Mouse (Mus musculus) heart, adult 8-10 months (tissue): ENCODE data around the gene Pik3cb. TPM values are rescaled to one million over a fixed set of nuclear protein-coding genes. Genes with fewer than 3 reads are reported as not detected.

Experiments used
- DNase-seq: peaks from one replicate; pipeline ENCODE4 v3.0.0; 2022; ENCODE audit warnings: low spot score
- total RNA-seq, 4 experiments: library from RNA; stranded (reverse); gene quantifications; 2 replicates each; pipeline ENCODE4 v1.2.4; 2022

The Pik3cb gene
- total RNA-seq, 4 experiments from 2014 or later = 11.9 to 12.9 (median 12.3) TPM

DNA sequence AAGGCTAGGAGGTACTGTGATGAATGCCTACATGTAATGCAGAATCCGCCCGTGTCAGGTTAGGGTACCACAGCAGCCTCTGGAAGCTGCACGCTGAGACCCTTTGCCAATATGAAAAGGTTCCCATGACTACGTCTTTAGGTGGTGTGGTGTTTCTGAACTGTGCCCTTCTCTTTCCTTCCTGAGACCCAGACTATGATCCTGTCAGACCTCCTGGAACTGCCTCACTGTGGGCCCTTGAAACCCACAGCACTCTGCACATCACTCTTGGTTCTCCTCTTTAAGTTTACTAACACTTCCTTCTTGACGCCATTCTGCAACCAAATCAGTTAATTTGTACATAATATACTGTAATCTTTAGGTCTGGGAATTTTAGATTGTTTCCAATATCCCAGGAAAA lies 58.7 kb downstream of the Pik3cb start:
- DNase-seq = no peak

DNA sequence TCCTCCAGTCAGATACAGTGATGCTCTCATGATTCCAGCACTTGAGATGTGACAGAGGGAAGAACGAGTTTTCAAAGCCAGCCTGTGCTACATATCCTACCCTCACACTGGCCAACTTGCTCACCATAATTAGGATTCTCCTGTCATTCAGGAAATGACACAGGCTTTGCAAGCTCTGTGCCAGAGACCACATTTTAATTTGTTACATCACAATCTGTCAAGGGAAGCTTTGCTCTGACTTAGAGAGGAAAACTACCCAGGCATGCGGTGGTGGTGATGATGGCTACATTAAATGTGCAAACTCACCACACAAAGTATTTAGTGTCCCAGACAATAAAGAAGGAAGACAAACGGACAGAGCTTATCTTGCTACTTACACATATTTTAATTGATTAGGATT lies 59.1 kb downstream of the Pik3cb start:
- DNase-seq = no peak

DNA sequence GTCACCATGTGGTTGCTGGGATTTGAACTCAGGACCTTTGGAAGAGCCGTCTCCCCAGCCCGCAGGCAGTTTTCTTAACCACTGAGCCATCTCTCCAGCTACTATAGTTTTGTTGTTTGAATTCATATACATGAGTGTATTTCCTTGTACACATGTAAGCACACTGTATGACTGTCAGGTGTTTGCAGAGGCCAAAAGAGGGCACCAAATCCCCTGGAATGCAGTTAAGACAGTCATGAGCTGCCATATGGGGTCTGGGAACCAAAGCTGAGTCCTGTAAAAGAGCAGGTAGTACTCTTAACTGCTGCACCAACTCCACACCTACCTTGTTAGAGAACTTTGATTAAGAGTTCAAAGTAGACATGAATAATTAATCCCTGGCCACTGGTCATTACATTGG lies 59.8 kb downstream of the Pik3cb start:
- DNase-seq = no peak

DNA sequence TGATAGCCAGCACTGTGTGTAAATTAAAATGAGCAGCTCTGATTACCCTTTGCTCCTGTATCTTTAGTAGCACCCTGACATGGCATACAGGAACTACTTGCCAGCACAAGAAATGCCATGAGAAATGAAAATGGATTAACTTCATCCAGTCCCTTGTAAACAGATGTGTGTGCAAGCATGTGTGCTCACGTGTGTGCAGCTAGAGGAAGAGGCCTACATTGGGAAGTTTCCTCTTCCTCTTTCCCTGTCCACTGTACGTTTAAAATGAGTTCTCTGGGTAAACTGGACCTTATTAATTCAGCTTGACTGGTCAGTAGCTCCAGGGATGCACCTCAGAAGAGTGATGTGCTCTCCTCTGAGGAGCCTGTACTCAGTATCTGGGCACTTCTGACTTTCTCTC lies 66.0 kb downstream of the Pik3cb start:
- DNase-seq = no peak

DNA sequence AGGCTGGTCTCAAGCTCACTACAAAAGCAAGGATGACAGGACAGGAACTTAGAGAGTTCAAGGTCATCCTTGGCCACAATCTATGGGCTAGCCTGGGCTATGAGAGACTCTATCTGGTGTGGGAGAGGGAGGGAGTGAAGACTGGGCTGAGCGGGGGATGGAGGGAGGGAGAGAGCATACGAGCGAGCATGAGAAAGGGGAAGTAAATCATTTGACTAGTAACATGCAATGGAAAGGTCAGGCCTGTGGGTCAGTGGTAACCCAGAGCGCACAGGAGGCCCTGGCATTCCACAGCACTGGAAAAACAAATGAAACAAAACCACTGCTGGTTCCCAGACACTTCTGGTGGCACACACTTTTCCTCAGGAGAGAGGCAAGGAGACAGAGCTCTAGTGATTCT lies 67.9 kb downstream of the Pik3cb start:
- DNase-seq = no peak

DNA sequence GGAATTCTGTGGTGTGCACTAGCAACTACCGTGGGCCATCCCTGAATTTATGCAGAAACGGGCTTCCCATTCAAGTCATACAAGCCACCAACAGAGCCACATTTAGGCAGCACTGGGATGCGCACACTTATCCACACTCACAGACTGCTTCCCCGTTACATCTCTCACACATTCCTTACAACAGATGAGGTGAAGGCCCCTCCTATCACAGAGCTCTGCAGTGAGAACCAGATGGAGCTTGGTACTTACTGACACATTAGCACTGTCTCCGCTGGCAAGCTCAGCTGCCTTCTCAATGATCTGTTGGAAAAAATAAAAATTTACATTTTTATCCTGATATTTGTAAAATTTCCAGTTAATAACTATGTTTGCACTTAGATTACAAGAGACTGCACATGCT lies 75.1 kb downstream of the Pik3cb start:
- no peak for DNase-seq

DNA sequence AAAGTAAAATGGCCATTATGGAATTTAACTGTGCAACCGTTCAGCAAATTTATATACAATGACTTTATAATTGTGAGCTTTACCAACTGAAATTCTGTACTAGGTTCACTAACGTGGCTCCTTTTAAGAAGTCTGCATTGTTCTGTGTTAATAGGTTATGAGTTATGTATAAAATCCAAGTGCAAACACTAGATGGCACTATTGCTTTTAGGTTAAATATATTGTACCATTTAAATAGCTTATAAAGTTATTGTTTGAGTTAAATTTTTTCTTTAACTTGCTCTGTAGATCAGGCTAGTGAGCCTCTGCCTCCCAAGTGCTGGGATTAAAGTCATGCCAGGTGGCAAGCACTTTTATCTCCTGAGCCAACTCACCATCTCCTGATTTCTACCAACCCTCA lies 76.2 kb downstream of the Pik3cb start:
- DNase-seq = peak; percentile 38

DNA sequence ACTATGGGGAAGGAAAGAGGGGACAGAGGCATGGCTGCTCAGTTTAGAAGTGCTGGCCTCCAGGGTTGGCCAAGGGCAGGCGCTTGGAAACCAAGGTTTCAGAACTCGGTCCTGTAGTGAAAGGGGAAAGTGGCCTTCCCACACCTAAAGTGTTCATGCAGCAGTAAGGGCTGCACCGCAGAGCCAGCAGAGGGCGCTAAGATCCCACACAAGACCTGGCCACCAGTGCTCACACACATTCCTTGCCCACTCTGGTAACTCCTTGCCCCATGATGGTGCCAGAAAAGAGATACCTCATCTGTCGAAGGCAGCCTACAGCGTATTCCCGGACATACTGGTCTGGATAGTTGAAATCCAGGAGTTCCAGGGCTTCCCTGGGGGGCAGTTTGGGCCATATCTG lies 77.9 kb downstream of the Pik3cb start:
- peak; percentile 53 for DNase-seq

DNA sequence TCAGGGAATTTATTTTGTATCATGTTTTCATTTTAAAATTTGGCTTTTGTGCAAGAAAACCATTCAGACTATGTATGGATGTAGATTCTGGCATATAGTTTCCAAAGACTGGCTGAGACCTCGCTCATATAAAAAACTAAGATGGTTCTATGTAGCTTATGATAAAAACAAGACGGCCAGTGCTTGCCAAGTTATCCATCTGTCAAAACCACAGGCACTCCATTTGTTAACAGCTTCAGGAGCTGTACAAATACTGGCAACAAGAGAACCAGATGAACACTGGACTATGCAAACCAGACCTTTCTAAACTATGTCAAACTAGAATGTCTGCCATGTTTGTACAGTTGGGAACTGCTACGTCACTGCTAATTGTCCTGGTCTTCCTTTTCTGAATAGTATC lies 82.7 kb downstream of the Pik3cb start:
- DNase-seq = no peak

DNA sequence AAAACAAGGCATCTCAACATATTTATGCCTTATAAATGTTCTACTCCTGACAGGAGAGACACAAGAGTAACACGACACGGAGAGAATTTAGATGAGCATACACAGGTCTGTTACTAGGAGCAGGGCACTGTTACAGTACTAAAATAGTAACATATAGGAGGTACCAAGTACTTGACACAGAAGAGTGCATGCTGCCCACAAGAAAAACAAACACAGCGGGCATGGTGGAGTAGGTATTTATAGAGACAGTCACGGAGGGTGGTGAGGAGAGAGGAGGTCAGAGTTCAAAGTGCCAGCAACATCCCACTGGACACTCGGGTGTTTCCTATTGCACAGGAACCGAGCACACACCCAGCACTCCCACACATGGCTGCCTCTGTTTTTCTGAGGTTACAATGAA lies 90.7 kb downstream of the Pik3cb start:
- no peak for DNase-seq

DNA sequence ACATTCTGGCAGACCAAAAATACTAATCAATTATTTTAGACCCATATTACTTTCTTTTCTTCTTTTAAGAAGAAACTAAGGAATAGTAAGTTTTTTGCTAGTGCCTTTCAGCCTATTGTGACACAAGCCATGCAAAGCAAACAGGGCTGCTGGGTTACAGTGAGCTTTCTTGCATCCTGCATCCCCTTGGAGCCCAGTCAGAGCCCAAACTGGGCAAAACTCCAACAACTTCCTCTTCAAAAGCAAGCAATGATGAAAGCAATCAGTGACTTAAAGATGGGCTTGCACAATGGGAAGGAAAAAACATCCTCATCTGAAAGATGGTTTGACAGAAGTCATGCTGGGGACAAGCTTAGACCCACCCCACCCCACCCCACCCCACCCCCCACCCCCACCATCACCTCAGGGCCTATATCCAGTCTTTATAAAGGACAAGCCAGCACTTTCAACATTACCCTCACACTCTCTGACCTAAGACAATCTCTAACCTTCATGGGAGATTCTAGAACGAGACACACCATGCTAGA lies 91.6 kb downstream of the Pik3cb start:
- DNase-seq = peak; percentile 41

DNA sequence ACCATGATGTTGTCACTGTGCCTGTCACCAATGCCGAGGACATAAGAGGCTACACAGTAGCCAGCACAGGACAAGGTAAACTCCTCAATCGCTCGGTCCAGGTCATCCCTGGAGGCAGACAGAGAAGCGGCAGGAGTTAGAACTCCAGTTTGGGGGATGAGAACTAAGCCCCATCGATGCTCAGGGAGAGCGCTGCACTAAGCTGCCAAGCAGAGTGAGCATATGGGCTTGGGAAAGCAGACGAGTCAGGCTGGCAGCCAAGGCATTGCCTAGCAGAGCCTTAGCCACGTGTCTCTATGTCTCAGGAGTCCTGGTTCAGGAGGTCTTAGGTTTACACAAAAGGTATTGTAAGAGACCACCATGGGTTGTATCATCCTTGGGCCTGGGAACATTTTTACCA lies 95.7 kb downstream of the Pik3cb start:
- no peak for DNase-seq

DNA sequence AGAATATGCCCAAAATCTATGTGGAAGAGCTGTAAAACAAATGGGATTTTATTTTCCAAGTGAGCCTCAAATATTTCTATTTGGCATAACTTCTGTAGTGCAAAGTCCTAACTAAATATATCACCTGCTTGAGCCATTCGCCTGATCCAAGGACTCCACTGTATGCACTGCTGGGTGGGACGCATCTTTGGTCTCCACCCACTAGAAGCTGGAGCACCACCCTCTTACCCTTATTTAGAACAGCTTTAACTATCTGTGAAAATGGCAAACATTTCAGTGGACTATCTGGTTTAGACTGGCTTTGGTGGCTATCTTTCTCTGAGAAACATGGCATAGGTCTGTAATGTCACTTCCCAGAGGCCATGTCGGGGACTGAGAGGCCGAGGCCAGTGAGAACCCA lies 97.8 kb downstream of the Pik3cb start:
- no peak for DNase-seq

DNA sequence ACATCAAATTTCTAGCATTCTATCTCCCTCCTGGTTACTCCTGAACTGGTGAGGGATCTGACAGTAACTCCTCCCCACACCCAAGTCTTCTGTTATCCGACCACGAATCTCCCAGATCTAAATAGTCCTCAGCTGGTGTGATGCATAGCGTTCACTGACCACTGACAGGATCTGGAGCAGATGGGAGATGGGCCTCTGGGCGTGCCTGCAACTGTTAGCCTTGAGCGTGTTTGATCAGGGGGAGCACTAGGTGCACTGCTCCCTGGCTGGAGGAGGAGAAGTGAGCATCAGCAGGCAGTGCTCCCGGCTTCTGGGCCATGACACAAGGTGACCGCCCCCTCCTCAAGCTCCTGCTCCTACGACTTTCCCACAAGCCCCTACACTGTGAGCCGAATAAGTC lies 98.4 kb downstream of the Pik3cb start:
- DNase-seq = no peak

DNA sequence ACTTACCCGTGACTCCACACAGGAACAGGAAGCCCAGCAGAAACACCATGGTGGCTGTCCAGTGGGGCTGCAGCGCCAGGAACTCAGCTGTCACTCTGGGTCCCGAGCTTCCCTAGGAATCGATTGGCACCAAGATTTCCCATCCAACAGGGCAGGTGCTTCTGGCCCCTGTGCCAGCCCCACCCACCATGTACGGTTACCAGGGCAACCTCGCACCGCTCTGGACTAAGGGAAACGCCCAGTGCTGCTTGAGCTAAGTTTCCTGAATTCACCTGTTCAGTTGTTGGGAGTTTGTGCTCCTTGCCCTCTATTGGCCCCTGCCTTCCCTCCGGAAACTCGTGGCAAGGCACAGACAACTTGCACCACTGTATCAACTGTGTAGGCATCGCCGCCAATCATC lies 104.8 kb downstream of the Pik3cb start, which contains the start of gene Gm1123:
Gene Gm1123, minus strand, starts transcription at position 141 of the 400 bp plus-strand sequence.
- DNase-seq = no peak

DNA sequence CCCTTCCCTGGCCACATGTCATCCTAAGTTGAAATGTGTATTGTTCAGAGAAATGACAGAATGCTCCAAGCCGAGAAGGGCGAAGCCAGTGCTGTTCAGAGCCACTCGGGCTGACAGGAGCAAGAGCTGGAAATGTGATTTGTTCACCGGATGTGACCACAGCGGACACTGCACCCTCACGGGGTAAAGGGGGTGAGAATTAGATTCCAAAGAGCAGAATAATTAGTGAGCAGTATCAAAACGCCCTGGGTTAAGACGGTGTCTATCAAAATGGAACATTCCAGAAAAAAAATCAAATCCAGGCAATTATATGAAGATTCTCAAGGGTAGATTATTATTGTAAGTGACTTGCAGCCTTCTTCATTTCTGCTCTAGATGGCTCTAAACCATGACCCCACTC lies 106.3 kb downstream of the Pik3cb start:
- DNase-seq = no peak

DNA sequence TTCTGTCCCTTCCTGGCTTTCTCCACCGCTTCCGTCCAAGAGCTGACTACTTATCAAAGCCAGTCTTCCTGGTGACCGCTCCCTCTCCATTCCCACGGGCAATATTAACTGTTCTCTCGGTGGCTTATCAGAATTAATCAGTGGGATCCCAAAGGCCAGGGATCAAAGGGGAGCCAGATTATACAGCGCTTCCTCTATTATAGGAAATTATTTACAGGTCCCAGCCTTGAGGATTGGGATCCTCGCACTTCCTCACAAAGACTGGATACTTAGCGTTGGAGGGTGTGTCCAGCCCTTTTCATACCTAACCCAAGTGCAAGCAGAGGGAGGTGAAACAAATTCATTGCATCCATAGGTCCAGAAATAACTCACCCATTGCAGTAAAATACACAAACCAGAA lies 108.4 kb downstream of the Pik3cb start:
- DNase-seq = no peak

DNA sequence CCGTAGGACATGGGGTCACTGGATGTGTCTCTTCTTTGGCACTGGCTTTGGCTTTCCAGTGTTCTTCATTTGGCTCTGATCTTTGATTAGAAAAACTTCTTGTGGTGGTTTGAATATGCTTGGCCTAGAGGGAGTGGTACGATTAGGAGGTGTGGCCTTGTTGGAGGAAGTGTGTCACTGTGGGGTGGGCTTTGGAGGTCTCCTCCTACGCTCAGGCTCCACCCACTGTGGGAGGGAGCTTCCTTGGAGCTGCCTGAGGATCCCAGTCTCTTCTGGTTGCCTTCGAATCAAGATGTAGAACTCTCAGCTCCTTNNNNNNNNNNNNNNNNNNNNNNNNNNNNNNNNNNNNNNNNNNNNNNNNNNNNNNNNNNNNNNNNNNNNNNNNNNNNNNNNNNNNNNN lies 118.7 kb downstream of the Pik3cb start:
- DNase-seq = no peak

DNA sequence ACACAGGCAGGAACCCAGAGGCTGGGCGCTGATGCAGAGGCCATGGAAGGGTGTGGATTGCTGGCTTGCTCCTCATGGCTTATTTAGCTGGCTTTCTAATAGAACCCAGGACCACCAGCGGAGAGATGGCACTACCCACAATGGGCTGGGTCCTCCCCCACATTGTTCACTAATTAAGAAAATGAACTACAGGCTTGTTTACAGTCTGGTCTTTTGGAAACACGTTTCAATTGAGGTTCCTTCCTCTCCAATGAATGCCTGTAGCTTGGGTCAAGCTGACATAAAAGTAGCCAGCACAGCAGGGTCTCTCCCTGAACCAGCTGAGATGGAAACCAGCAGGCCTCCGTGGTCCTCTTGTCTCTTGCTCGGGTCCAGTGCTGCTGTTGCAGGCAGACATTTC lies 119.3 kb downstream of the Pik3cb start:
- no peak for DNase-seq

DNA sequence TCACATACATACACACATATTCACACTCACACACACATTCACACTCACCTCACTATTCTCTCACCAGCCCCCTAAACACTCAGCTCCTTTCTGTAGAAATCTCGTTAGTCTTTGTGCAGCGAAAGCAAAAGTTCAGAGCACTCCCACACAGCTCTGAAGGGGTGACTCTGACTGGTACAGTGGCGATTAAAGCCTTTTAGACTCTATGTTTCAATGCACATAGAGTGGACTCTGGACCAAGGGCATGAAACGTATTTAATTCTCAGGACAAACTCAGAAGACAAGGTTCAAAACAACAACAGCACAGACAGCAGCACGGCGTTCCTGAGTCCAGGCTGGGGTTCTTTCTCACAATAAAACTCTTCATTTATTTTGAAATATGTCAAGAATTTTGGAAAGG lies 122.7 kb downstream of the Pik3cb start:
- no peak for DNase-seq

DNA sequence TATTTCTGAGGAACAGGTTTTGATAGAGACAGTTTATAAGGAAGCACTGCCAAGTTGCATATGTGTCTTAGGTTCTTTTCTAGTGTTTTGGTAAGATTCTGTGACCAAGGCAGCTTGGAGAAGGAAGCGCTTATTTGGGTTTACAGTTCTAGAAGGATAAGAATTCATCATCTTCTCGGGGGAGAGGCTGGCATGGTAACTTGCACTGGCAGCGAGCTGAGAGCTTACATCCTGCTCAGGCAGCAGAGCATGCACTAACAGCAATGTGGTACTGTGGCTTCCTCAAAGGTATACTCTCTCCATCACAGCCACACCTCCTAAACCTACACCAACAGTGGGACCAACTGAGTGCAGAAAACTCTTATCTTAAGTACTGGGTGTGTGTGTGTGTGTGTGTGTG lies 123.7 kb downstream of the Pik3cb start:
- DNase-seq = no peak

DNA sequence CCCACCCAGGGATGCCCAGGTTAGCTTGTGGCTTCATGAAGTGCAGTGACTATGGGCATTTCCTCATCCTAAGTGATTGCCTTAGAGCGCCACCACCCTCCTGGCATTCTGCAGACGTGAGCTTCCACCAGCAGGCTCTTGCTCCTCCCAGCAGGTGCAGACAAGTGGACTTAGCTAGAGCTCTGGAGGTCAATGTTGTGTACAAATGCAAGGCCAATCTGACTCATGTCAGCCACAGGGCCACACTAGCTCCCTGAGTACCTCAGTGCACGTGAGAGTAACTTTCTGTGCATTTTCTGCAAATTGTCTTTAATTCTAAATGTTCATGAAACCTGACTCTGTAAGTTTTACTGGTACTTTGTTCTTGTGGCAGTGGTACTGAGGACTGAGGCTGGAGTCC lies 124.1 kb downstream of the Pik3cb start:
- no peak for DNase-seq

DNA sequence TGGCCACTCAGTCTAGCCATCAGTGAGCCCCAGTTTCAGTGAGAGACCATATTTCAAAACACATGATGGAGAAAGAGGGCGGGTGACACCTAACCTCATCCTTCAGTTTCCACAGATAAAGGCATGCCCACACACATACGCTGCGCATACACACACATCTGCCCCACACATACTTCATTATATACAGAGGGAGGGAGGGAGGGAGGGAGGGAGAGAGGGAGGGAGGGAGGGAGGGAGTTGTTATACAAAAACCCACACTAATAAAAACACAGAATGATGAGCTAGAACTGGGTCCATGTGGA lies 130.6 kb downstream of the Pik3cb start:
- DNase-seq = no peak

DNA sequence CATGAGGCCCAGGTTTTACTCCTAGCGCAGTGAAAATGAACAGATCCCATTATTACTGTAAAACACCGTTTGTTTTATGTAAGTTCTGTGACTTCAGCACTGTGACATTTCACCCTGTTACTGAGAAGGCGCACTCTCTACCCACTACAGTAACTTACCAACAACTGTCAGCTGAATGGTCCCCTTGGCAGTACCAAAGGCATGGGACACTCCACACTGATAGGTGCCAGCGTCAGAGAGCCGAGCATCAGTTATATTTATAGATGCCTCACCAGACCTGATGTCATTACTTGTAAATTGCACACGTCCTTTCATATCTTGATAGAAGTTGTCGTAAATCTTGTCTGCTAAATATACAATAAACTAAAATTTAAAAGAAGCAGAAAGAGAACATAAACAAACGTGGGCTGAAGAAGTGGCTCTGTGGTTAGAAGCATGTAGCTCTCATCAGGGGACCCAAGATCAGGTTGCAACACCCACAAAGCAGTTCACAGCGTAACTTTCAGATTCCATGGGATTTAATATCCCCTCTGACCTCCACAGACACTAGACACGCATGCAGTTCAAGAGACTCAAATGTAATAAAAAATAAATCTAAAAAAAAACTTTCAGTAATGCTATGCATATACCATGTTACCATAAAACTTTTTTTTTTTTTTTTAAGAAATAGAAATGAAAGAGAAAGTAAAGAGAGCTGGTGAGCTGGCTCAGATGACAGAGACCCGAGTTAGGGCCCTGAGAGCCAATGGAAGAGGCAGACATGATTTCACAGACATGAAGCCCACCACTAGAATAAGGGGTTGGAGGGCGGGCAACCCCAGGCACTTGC lies 131.1 kb downstream of the Pik3cb start:
- peak; percentile 10 for DNase-seq
